Mouse (Mus musculus) thymus, adult 2 months (tissue): ENCODE results near the gene Gm49601.

Source experiments
- CTCF ChIP-seq: fragments of 200-500 bp; IDR thresholded peaks from 2 replicates; pipeline ENCODE4 v1.5.1; 2012; ENCODE audit warnings: mild to moderate bottlenecking, control low read depth, low read length, moderate library complexity, borderline replicate concordance; ENCODE audit not compliant: control insufficient read depth, poor library complexity, insufficient read depth; ENCODE audit errors: extremely low read depth
- POLR2A ChIP-seq: fragments of 200-500 bp; IDR thresholded peaks from 2 replicates; pipeline ENCODE4 v1.6.1; 2012; ENCODE audit warnings: mild to moderate bottlenecking, low read length, control low read depth, moderate library complexity; ENCODE audit not compliant: control insufficient read depth, poor library complexity, insufficient read depth; ENCODE audit errors: extremely low read depth

DNA sequence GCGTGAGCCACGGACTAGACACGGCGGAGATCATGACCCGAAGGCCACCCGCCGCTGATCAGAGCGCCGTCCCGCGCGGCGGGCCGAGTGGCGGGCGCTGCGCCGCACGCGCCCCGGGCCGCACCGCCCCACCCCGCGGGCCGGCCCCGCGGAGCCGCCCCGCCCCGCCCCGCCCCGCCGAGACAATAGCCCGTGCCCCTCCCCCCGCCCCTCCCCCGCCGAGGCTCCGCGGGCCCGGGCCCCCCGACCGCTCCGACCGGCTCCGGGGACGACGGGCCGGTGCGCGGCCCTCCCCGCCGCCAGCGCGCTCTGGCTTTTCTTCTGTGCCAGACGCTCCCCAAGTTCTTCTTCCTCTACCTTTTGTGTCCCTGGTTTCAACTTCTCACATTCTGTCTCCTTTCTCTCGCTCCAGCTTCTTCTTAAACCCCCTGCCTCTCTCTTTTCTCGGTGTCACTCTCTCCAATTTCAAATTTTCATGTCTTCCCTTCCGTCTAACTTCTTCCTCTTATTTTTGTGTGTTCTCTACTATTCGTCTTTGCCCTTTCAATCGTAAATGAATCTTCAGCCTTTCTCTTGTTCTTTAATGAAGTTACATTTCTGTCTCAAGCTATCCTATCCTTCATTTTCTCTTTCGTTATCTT lies 39.2 kb downstream of the Gm49601 start:
- TF ChIP-seq POLR2A (no peak), CTCF (no peak)
